Comparison of ENCODE assay signal across 8 mouse cellular contexts in genomic region chr3:153084226-153085095, GRCm38 (mm10).
DNase-seq lines count a peak whose midpoint lies in the region.
"Had no signal": no experiment of that assay in that cellular context is flagged by ENCODE, and none has a peak within 500 bp of the region (broad histone marks: within the 10 kb centered on the region; RNA-seq: fewer than 3 reads in every experiment).

No protein-coding gene starts in this region.

- peak; percentile 20 for DNase-seq in urinary bladder, postnatal 14 days (ENCODE audit: low spot score)
- DNase-seq in urinary bladder, adult 18-20 months (ENCODE audit: low spot score in 2 of 2): no peak
- peak; percentile 24 for DNase-seq in embryo, embryonic 9.5 days (ENCODE audit: extremely low spot score)
- peak; percentile 31 to 49 for DNase-seq in heart, postnatal 14 days
- peak; percentile 45 for DNase-seq in limb, embryonic 10.5 days (ENCODE audit: low spot score)
- DNase-seq in right cerebral cortex, postnatal 14 days: peak; percentile 45
- DNase-seq in adrenal gland, postnatal 4 days (ENCODE audit: low spot score in 2 of 2): no peak

- WGBS in limb, embryonic 10.5 days: 67% methylated on average over 23 of the region's 23 CpGs

- peak overlapping the region; percentile 4; the same call in 1 of the 2 replicates for H3K4me3 ChIP-seq in limb, embryonic 10.5 days
- H3K4me3 ChIP-seq: liver, embryonic 15.5 days had no signal

- H3K27ac ChIP-seq in limb, embryonic 10.5 days: peak overlapping the region; percentile 74; the same call in 1 of the 2 replicates
- H3K27ac ChIP-seq: liver, embryonic 15.5 days had no signal

- intact Hi-C loops in heart, postnatal 14 days (cut with DNase I): no loop called here

- no peaks in the 10 kb centered on the region for H3K27me3 ChIP-seq in limb, embryonic 10.5 days (ENCODE audit: low read depth, poor library complexity, severe bottlenecking)
- H3K27me3 ChIP-seq: liver, embryonic 15.5 days had no signal

- no peaks in the 10 kb centered on the region for H3K9me3 ChIP-seq in limb, embryonic 10.5 days (replicated peaks)
- H3K9me3 ChIP-seq: liver, embryonic 15.5 days had no signal

- H3K36me3 ChIP-seq in limb, embryonic 10.5 days: no peaks in the 10 kb centered on the region
- H3K36me3 ChIP-seq: liver, embryonic 15.5 days had no signal

- peaks cover 31% of the 10 kb centered on the region for H3K4me1 ChIP-seq in limb, embryonic 10.5 days
- H3K4me1 ChIP-seq: liver, embryonic 15.5 days had no signal

Comparison
In these comparisons a context has a peak if more than half of its experiments do, and no peak if none do; other contexts are left out.
1. DNase-seq: peak in urinary bladder, postnatal 14 days (single experiment), embryo, embryonic 9.5 days (single experiment), heart, postnatal 14 days (2 of 2), limb, embryonic 10.5 days (single experiment) and right cerebral cortex, postnatal 14 days (single experiment); none in urinary bladder, adult 18-20 months (0 of 2) and adrenal gland, postnatal 4 days (0 of 2).